Mouse (Mus musculus): ENCODE measurements around the gene Tesk1.

GRCm38 (mm10) chr4:43466872-43467271 lies 25.1 kb downstream of the Tesk1 start:
- TF ChIP-seq POLR2A (IDR thresholded peaks at IDR 0.05; ENCODE audit: extremely low read depth, insufficient read depth, low read length) (no peak), CTCF (IDR thresholded peaks at IDR 0.05; ENCODE audit: extremely low read depth, insufficient read depth, low read length) (no peak)
